Mouse (Mus musculus) bone marrow macrophage, adult 2 months (primary cell): Measurements from ENCODE around the gene Erc2.

Source experiments
- CTCF ChIP-seq: IDR thresholded peaks from 2 replicates; pipeline ENCODE4 v1.5.1; 2012; ENCODE audit warnings: low read depth, mild to moderate bottlenecking, low read length, moderate library complexity
- POLR2A ChIP-seq: IDR thresholded peaks from 2 replicates; pipeline ENCODE4 v1.6.1; 2012; ENCODE audit warnings: mild to moderate bottlenecking, low read depth, low read length, borderline replicate concordance

GRCm38 (mm10) chr14:27846875-27847274 lies 224.6 kb downstream of the Erc2 start:
- TF ChIP-seq CTCF, result no peak
- TF ChIP-seq POLR2A, result no peak
